Mouse (Mus musculus) cerebellum, adult 2 months (tissue): ENCODE data around the gene 2310033P09Rik. TPM values are rescaled to one million over a fixed set of nuclear protein-coding genes. Genes with fewer than 3 reads are reported as not detected.

ENCODE experiments used
- DNase-seq, 2 experiments: peaks; one replicate each; pipeline ENCODE4 v3.0.0; 2021
- H3K27ac ChIP-seq: fragments of 200-500 bp; 2 replicates; pipeline ENCODE4 v1.5.1; 2012; ENCODE audit warnings: low read length, control low read depth, inconsistent platforms; ENCODE audit not compliant: insufficient read depth
- H3K27me3 ChIP-seq: fragments of 200-500 bp; 2 replicates; pipeline ENCODE4 v1.6.1; 2012; ENCODE audit warnings: inconsistent platforms, mild to moderate bottlenecking, low read length, moderate library complexity; ENCODE audit not compliant: control insufficient read depth, insufficient read depth
- H3K4me1 ChIP-seq: fragments of 200-500 bp; 2 replicates; pipeline ENCODE4 v1.6.1; 2011; ENCODE audit warnings: low read length; ENCODE audit not compliant: control insufficient read depth, insufficient read depth
- H3K4me3 ChIP-seq: fragments of 200-500 bp; replicated peaks from 2 replicates; pipeline ENCODE3; 2011; ENCODE audit warnings: mild to moderate bottlenecking, low read depth, low read length, control low read depth; ENCODE audit not compliant: insufficient read depth
- CTCF ChIP-seq: fragments of 200-500 bp; IDR thresholded peaks from 2 replicates; pipeline ENCODE4 v1.5.1; 2011; ENCODE audit warnings: low read depth, mild to moderate bottlenecking, control low read depth, low read length, moderate library complexity, borderline replicate concordance; ENCODE audit not compliant: insufficient read depth
- POLR2A ChIP-seq: fragments of 200-500 bp; IDR thresholded peaks from 2 replicates; pipeline ENCODE4 v1.6.1; 2011; ENCODE audit warnings: low read length, control low read depth, borderline replicate concordance; ENCODE audit not compliant: insufficient read depth
- WGBS: fragments of 180-500 bp; shearing (Covaris S2); methylation state at CpG from one replicate; pipeline ENCODE4 v1.1.7; 2018; 5-methylcytosine and 5-hydroxymethylcytosine counted together
- polyA plus RNA-seq: library from polyadenylated mRNA; depleted of rRNA; stranded (reverse); fragments of >200 nt; gene quantifications from 2 replicates; pipeline ENCODE4 v1.2.3, GENCODE M21; 2012; rRNA removed

2310033P09Rik gene
- 28.4 and 29.6 TPM in 2 replicates for polyA plus RNA-seq

- H3K27me3 ChIP-seq = no peaks in the 10 kb centered on the region
- TF ChIP-seq POLR2A (peak; percentile 98), CTCF (no peak)
Measured at GRCm38 (mm10) chr11:59208153-59208831, at the start of gene 2310033P09Rik. Gene 2310033P09Rik (plus strand): TSS chr11:59208321.

GRCm38 (mm10) chr11:59159099-59159498 lies 49.0 kb upstream of the 2310033P09Rik start:
- 88% methylated on average over 13 of the region's 13 CpGs for WGBS
- DNase-seq = no peak
- Histone ChIP-seq H3K27ac (no peak overlapping the region), H3K4me3 (no peak overlapping the region), H3K27me3 (no peaks in the 10 kb centered on the region), H3K4me1 (no peaks in the 10 kb centered on the region; the same call in 1 of the 2 replicates)
- TF ChIP-seq CTCF (no peak), POLR2A (no peak)

More at GRCm38 (mm10) chr11:59208153-59208831, at the start of gene 2310033P09Rik:
- peak within 1 kb of the TSS; percentile 75 for H3K4me3 ChIP-seq
- peak within 1 kb of the TSS; percentile 86 for H3K27ac ChIP-seq
- DNase-seq = peak; percentile 95 to 96
- under 1% methylated on average over 67 of the region's 67 CpGs for WGBS
- H3K4me1 ChIP-seq = peaks cover 5% of the 10 kb centered on the region; the same call in 1 of the 2 replicates

- Histone ChIP-seq H3K27me3 (no peaks in the 10 kb centered on the region), H3K4me1 (no peaks in the 10 kb centered on the region; the same call in 1 of the 2 replicates), H3K27ac (no peak overlapping the region), H3K4me3 (no peak overlapping the region)
- 85% methylated on average over 4 of the region's 4 CpGs for WGBS
- no peak for DNase-seq
- TF ChIP-seq POLR2A = no peak
- no peak for TF ChIP-seq CTCF
Measured at GRCm38 (mm10) chr11:59159558-59159957, 48.6 kb upstream of the 2310033P09Rik start.

GRCm38 (mm10) chr11:59161398-59161797 lies 46.7 kb upstream of the 2310033P09Rik start:
- 30% methylated on average over 5 of the region's 5 CpGs for WGBS

GRCm38 (mm10) chr11:59162443-59163254 lies 45.5 kb upstream of the 2310033P09Rik start:
- Histone ChIP-seq H3K27me3 (no peaks in the 10 kb centered on the region), H3K4me3 (peak overlapping the region; percentile 56), H3K4me1 (no peaks in the 10 kb centered on the region; the same call in 1 of the 2 replicates), H3K27ac (peak overlapping the region; percentile 55)
- TF ChIP-seq CTCF (no peak), POLR2A (no peak)
- no peak for DNase-seq
- 50% methylated on average over 9 of the region's 9 CpGs for WGBS

More at GRCm38 (mm10) chr11:59161398-59161797, 46.7 kb upstream of the 2310033P09Rik start:
- Histone ChIP-seq H3K4me3 (no peak overlapping the region), H3K27ac (no peak overlapping the region), H3K27me3 (no peaks in the 10 kb centered on the region), H3K4me1 (no peaks in the 10 kb centered on the region; the same call in 1 of the 2 replicates)
- TF ChIP-seq CTCF (no peak), POLR2A (no peak)
- no peak for DNase-seq

- DNase-seq = peak; percentile 99 to 100
- TF ChIP-seq POLR2A (peak; percentile 59; the same call in 1 of the 2 replicates), CTCF (no peak)
- Histone ChIP-seq H3K27ac (peak within 1 kb of the TSS; percentile 99), H3K4me1 (no peaks in the 10 kb centered on the region; the same call in 1 of the 2 replicates), H3K27me3 (no peaks in the 10 kb centered on the region), H3K4me3 (peak within 1 kb of the TSS; percentile 81)
- 3% methylated on average over 68 of the region's 68 CpGs for WGBS
Measured at GRCm38 (mm10) chr11:59163255-59164236, 44.6 kb upstream of the 2310033P09Rik start, which contains the start of gene Iba57. Gene Iba57 (minus strand): TSS chr11:59163739.

- Histone ChIP-seq H3K27ac (no peak overlapping the region), H3K27me3 (no peaks in the 10 kb centered on the region), H3K4me3 (no peak overlapping the region), H3K4me1 (no peaks in the 10 kb centered on the region; the same call in 1 of the 2 replicates)
- WGBS = 71% methylated on average over 9 of the region's 9 CpGs
- DNase-seq = no peak
- TF ChIP-seq POLR2A (no peak), CTCF (no peak)
Measured at GRCm38 (mm10) chr11:59164384-59164783, 43.7 kb upstream of the 2310033P09Rik start.
